Mouse (Mus musculus) ES-E14 (cell line): Measurements from ENCODE around the gene Naa10.

Experiments used
- CHD2 ChIP-seq: IDR thresholded peaks from 2 replicates; pipeline ENCODE4 v1.6.1; 2014; ENCODE audit warnings: mild to moderate bottlenecking, low read depth, low read length, inconsistent platforms
- HCFC1 ChIP-seq: IDR thresholded peaks from 2 replicates; pipeline ENCODE4 v1.6.1; 2012; ENCODE audit warnings: low read length, inconsistent platforms, borderline replicate concordance; ENCODE audit not compliant: insufficient read depth
- ZC3H11A ChIP-seq: IDR thresholded peaks from 2 replicates; pipeline ENCODE4 v1.6.1; 2012; ENCODE audit warnings: low read depth, mild to moderate bottlenecking, inconsistent platforms, low read length, borderline replicate concordance
- ZNF384 ChIP-seq: IDR thresholded peaks from 2 replicates; pipeline ENCODE4 v1.6.1; 2012; ENCODE audit warnings: low read depth, low read length, inconsistent platforms

- TF ChIP-seq ZC3H11A = no peak
- no peak for TF ChIP-seq ZNF384
- no peak for TF ChIP-seq HCFC1
- no peak for TF ChIP-seq CHD2
Observed at GRCm38 (mm10) chrX:73948647-73949046, 26.9 kb upstream of the Naa10 start.
